Mouse (Mus musculus) limb, embryonic 13.5 days (tissue): ENCODE results near the gene Glyctk. TPM values are rescaled to one million over a fixed set of nuclear protein-coding genes. Genes with fewer than 3 reads are reported as not detected.
A peak's percentile ranks its signal among the peaks of the same experiment; 100 is the strongest.

Source experiments
- ATAC-seq: fragments of 200-750 bp; cut with Nextera tagmentation; 2 replicates; pipeline ENCODE4 v1.8.0; 2017; ENCODE audit warnings: low read depth, moderate number of reproducible peaks, moderate TSS enrichment; ENCODE audit not compliant: low FRiP score
- H3K27ac ChIP-seq: fragments of 300-500 bp; sonication (generic); 2 replicates; pipeline ENCODE4 v1.5.1; 2015; ENCODE audit warnings: inconsistent platforms, mild to moderate bottlenecking, moderate library complexity
- H3K27me3 ChIP-seq: fragments of 300-500 bp; sonication (generic); 2 replicates; pipeline ENCODE4 v1.6.1; 2015; ENCODE audit warnings: mild to moderate bottlenecking, inconsistent platforms
- H3K36me3 ChIP-seq: fragments of 300-500 bp; sonication (generic); 2 replicates; pipeline ENCODE4 v1.6.1; 2015; ENCODE audit warnings: inconsistent platforms, mild to moderate bottlenecking, moderate library complexity
- H3K4me1 ChIP-seq: fragments of 300-500 bp; sonication (generic); 2 replicates; pipeline ENCODE4 v1.6.1; 2015; ENCODE audit warnings: inconsistent platforms
- H3K4me2 ChIP-seq: fragments of 300-500 bp; sonication (generic); replicated peaks from 2 replicates; pipeline ENCODE4 v1.6.1; 2015; ENCODE audit warnings: inconsistent platforms, mild to moderate bottlenecking, moderate library complexity
- H3K4me3 ChIP-seq: fragments of 300-500 bp; sonication (generic); 2 replicates; pipeline ENCODE4 v1.5.1; 2015; ENCODE audit warnings: moderate library complexity, mild to moderate bottlenecking, inconsistent platforms
- H3K9ac ChIP-seq: fragments of 300-500 bp; sonication (generic); 2 replicates; pipeline ENCODE4 v1.6.1; 2015; ENCODE audit warnings: mild to moderate bottlenecking, inconsistent platforms
- H3K9me3 ChIP-seq: fragments of 300-500 bp; sonication (generic); 2 replicates; pipeline ENCODE4 v1.6.1; 2016; ENCODE audit warnings: inconsistent platforms
- WGBS: fragments of 180-500 bp; shearing (Covaris S2); methylation state at CpG from one replicate; pipeline ENCODE4 v1.1.7; 2015; 5-methylcytosine and 5-hydroxymethylcytosine counted together
- polyA plus RNA-seq: library from polyadenylated mRNA; unstranded; fragments of >200 nt; fragmentation: Nextera tagmentation; extraction: Ambion mirVana; gene quantifications from 2 replicates; pipeline ENCODE4 v1.2.1, GENCODE M21; 2015

Gene Glyctk
- polyA plus RNA-seq, 1 experiment from 2014 or later = 3.2 TPM

GRCm38 (mm10) chr9:106159237-106159636 is 1.3 kb upstream of the Glyctk start:
- Histone ChIP-seq H3K9me3 (no peaks in the 10 kb centered on the region), H3K27ac (no peak overlapping the region), H3K4me2 (peak overlapping the region; percentile 68), H3K9ac (no peak overlapping the region), H3K4me1 (0 out of 2 replicates have a peak, but pooled peaks cover 3% of the 10 kb centered on the region), H3K27me3 (peaks cover 9% of the 10 kb centered on the region), H3K36me3 (no peaks in the 10 kb centered on the region), H3K4me3 (peak overlapping the region; percentile 61)
- no peak for ATAC-seq
- 84% methylated on average over 9 of the region's 9 CpGs for WGBS

- 86% methylated on average over 10 of the region's 10 CpGs for WGBS
- Histone ChIP-seq H3K4me2 (no peak overlapping the region), H3K4me1 (0 out of 2 replicates have a peak, but pooled peaks cover 3% of the 10 kb centered on the region), H3K9me3 (no peaks in the 10 kb centered on the region), H3K27ac (no peak overlapping the region), H3K27me3 (peaks cover 13% of the 10 kb centered on the region), H3K4me3 (no peak overlapping the region), H3K36me3 (no peaks in the 10 kb centered on the region), H3K9ac (no peak overlapping the region)
- ATAC-seq = no peak
Observed at GRCm38 (mm10) chr9:106157623-106157925, 364 bp downstream of the Glyctk start.

- ATAC-seq = no peak
- Histone ChIP-seq H3K9ac (no peak overlapping the region), H3K9me3 (no peaks in the 10 kb centered on the region), H3K36me3 (no peaks in the 10 kb centered on the region), H3K4me3 (no peak overlapping the region), H3K27me3 (peaks cover 17% of the 10 kb centered on the region), H3K4me2 (no peak overlapping the region), H3K4me1 (0 out of 2 replicates have a peak, but pooled peaks cover 3% of the 10 kb centered on the region), H3K27ac (no peak overlapping the region)
- WGBS = 79% methylated on average over 21 of the region's 21 CpGs
Observed at GRCm38 (mm10) chr9:106156921-106157622, 866 bp downstream of the Glyctk start.

- H3K4me3 ChIP-seq = no peak overlapping the region
- WGBS = 63% methylated on average over 5 of the region's 5 CpGs
- no peak for ATAC-seq
- H3K9ac ChIP-seq = no peak overlapping the region
- no peak overlapping the region for H3K27ac ChIP-seq
- H3K27me3 ChIP-seq = peaks cover 17% of the 10 kb centered on the region
- H3K36me3 ChIP-seq = no peaks in the 10 kb centered on the region
- 0 out of 2 replicates have a peak, but pooled peaks cover 3% of the 10 kb centered on the region for H3K4me1 ChIP-seq
- no peaks in the 10 kb centered on the region for H3K9me3 ChIP-seq
- no peak overlapping the region for H3K4me2 ChIP-seq
Observed at GRCm38 (mm10) chr9:106156419-106156818, 1.5 kb downstream of the Glyctk start.

GRCm38 (mm10) chr9:106154106-106154505 is 3.8 kb downstream of the Glyctk start:
- Histone ChIP-seq H3K4me1 (peaks cover 5% of the 10 kb centered on the region; the same call in 1 of the 2 replicates), H3K27me3 (peaks cover 40% of the 10 kb centered on the region), H3K9me3 (no peaks in the 10 kb centered on the region), H3K9ac (no peak overlapping the region), H3K27ac (no peak overlapping the region), H3K4me2 (no peak overlapping the region), H3K4me3 (no peak overlapping the region), H3K36me3 (no peaks in the 10 kb centered on the region)
- no peak for ATAC-seq
- 85% methylated on average over 9 of the region's 9 CpGs for WGBS

GRCm38 (mm10) chr9:106149399-106149754 is 8.6 kb downstream of the Glyctk start:
- H3K27ac ChIP-seq = no peak overlapping the region
- peak overlapping the region; percentile 66 for H3K9ac ChIP-seq
- peak overlapping the region; percentile 84 for H3K4me2 ChIP-seq
- H3K4me1 ChIP-seq = peaks cover 20% of the 10 kb centered on the region
- no peak for ATAC-seq
- no peaks in the 10 kb centered on the region for H3K9me3 ChIP-seq
- H3K4me3 ChIP-seq = peak overlapping the region; percentile 49
- H3K27me3 ChIP-seq = peaks cover 69% of the 10 kb centered on the region
- no peaks in the 10 kb centered on the region for H3K36me3 ChIP-seq
- 23% methylated on average over 10 of the region's 10 CpGs for WGBS

GRCm38 (mm10) chr9:106148541-106149398 is 9.2 kb downstream of the Glyctk start:
- Histone ChIP-seq H3K36me3 (no peaks in the 10 kb centered on the region), H3K4me3 (peak overlapping the region; percentile 49), H3K4me2 (peak overlapping the region; percentile 84), H3K9ac (peak overlapping the region; percentile 66), H3K4me1 (peaks cover 20% of the 10 kb centered on the region), H3K27ac (no peak overlapping the region), H3K9me3 (no peaks in the 10 kb centered on the region), H3K27me3 (peaks cover 66% of the 10 kb centered on the region)
- ATAC-seq = peak; percentile 68
- WGBS = under 1% methylated on average over 35 of the region's 36 CpGs

GRCm38 (mm10) chr9:106147851-106148431 is 10.0 kb downstream of the Glyctk start:
- peak overlapping the region; percentile 84 for H3K4me2 ChIP-seq
- 4% methylated on average over 10 of the region's 10 CpGs for WGBS
- peak overlapping the region; percentile 66 for H3K9ac ChIP-seq
- H3K4me3 ChIP-seq = peak overlapping the region; percentile 49
- H3K9me3 ChIP-seq = no peaks in the 10 kb centered on the region
- H3K27ac ChIP-seq = no peak overlapping the region
- H3K36me3 ChIP-seq = no peaks in the 10 kb centered on the region
- peak; percentile 31; the same call in 1 of the 2 replicates for ATAC-seq
- H3K27me3 ChIP-seq = peaks cover 66% of the 10 kb centered on the region
- peaks cover 20% of the 10 kb centered on the region for H3K4me1 ChIP-seq

- no peak for ATAC-seq
Observed at GRCm38 (mm10) chr9:106147281-106147680, 10.7 kb downstream of the Glyctk start.

GRCm38 (mm10) chr9:106145582-106145981 is 12.4 kb downstream of the Glyctk start:
- H3K9ac ChIP-seq = no peak overlapping the region
- H3K27ac ChIP-seq = no peak overlapping the region
- no peak overlapping the region for H3K4me2 ChIP-seq
- H3K27me3 ChIP-seq = peaks cover 54% of the 10 kb centered on the region
- H3K9me3 ChIP-seq = no peaks in the 10 kb centered on the region
- no peak for ATAC-seq
- peaks cover 20% of the 10 kb centered on the region for H3K4me1 ChIP-seq
- no peaks in the 10 kb centered on the region for H3K36me3 ChIP-seq
- no peak overlapping the region for H3K4me3 ChIP-seq
- 84% methylated on average over 2 of the region's 2 CpGs for WGBS

More at GRCm38 (mm10) chr9:106147281-106147680, 10.7 kb downstream of the Glyctk start:
- Histone ChIP-seq H3K9me3 (no peaks in the 10 kb centered on the region), H3K36me3 (no peaks in the 10 kb centered on the region), H3K27me3 (peaks cover 64% of the 10 kb centered on the region), H3K4me1 (peaks cover 20% of the 10 kb centered on the region), H3K4me2 (no peak overlapping the region; the same call in 1 of the 2 replicates), H3K4me3 (no peak overlapping the region), H3K27ac (no peak overlapping the region), H3K9ac (no peak overlapping the region)
- 25% methylated on average over 5 of the region's 5 CpGs for WGBS

GRCm38 (mm10) chr9:106144176-106144575 is 13.8 kb downstream of the Glyctk start:
- no peak for ATAC-seq
- peaks cover 23% of the 10 kb centered on the region for H3K4me1 ChIP-seq
- 74% methylated on average over 7 of the region's 7 CpGs for WGBS
- H3K36me3 ChIP-seq = no peaks in the 10 kb centered on the region
- no peak overlapping the region for H3K4me3 ChIP-seq
- H3K4me2 ChIP-seq = no peak overlapping the region
- no peaks in the 10 kb centered on the region for H3K9me3 ChIP-seq
- H3K9ac ChIP-seq = no peak overlapping the region
- peaks cover 40% of the 10 kb centered on the region for H3K27me3 ChIP-seq
- H3K27ac ChIP-seq = no peak overlapping the region

- Histone ChIP-seq H3K9ac (no peak overlapping the region), H3K27ac (no peak overlapping the region), H3K4me1 (peaks cover 6% of the 10 kb centered on the region), H3K4me3 (no peak overlapping the region), H3K4me2 (no peak overlapping the region), H3K9me3 (no peaks in the 10 kb centered on the region), H3K27me3 (peaks cover 18% of the 10 kb centered on the region), H3K36me3 (no peaks in the 10 kb centered on the region)
- 75% methylated on average over 12 of the region's 12 CpGs for WGBS
- no peak for ATAC-seq
Observed at GRCm38 (mm10) chr9:106141955-106142354, 16.0 kb downstream of the Glyctk start.
